Mouse (Mus musculus) kidney, adult 2 months (tissue): ENCODE measurements around the gene Smg6. TPM values are rescaled to one million over a fixed set of nuclear protein-coding genes. Genes with fewer than 3 reads are reported as not detected.

Source experiments
- DNase-seq: peaks from one replicate; pipeline ENCODE4 v3.0.0; 2021
- H3K27ac ChIP-seq: fragments of 200-500 bp; 2 replicates; pipeline ENCODE4 v1.5.1; 2012; ENCODE audit warnings: low read depth, low read length, control low read depth, inconsistent platforms; ENCODE audit not compliant: insufficient read depth
- H3K27me3 ChIP-seq: fragments of 200-500 bp; replicated peaks from 2 replicates; pipeline ENCODE4 v1.6.1; 2012; ENCODE audit warnings: mild to moderate bottlenecking, moderate library complexity, low read length, inconsistent platforms; ENCODE audit not compliant: control insufficient read depth, insufficient read depth
- H3K36me3 ChIP-seq: fragments of 200-500 bp; 2 replicates; pipeline ENCODE4 v1.6.1; 2012; ENCODE audit warnings: mild to moderate bottlenecking, moderate library complexity, low read length, inconsistent platforms; ENCODE audit not compliant: control insufficient read depth, insufficient read depth
- H3K4me1 ChIP-seq: fragments of 200-500 bp; 2 replicates; pipeline ENCODE4 v1.6.1; 2011; ENCODE audit warnings: low read length; ENCODE audit not compliant: control insufficient read depth, insufficient read depth
- H3K4me3 ChIP-seq: fragments of 200-500 bp; 2 replicates; pipeline ENCODE4 v1.5.1; 2011; ENCODE audit warnings: mild to moderate bottlenecking, low read depth, low read length, control low read depth; ENCODE audit not compliant: insufficient read depth
- CTCF ChIP-seq: fragments of 200-500 bp; conservative IDR thresholded peaks from 2 replicates; pipeline ENCODE4 v1.5.1; 2011; ENCODE audit warnings: low read depth, mild to moderate bottlenecking, control low read depth, low read length, moderate library complexity, mixed read lengths; ENCODE audit not compliant: insufficient read depth, insufficient read length
- POLR2A ChIP-seq: fragments of 200-500 bp; IDR thresholded peaks from one replicate; pipeline ENCODE4 v1.6.1; 2011; ENCODE audit warnings: low read depth, low read length, control low read depth
- WGBS: fragments of 180-500 bp; shearing (Covaris S2); methylation state at CpG from one replicate; pipeline ENCODE4 v1.1.7; 2018; 5-methylcytosine and 5-hydroxymethylcytosine counted together
- polyA plus RNA-seq: library from polyadenylated mRNA; depleted of rRNA; stranded (reverse); fragments of >200 nt; gene quantifications from 2 replicates; pipeline ENCODE4 v1.2.3, GENCODE M21; 2012

Gene Smg6
- polyA plus RNA-seq, 1 experiment: 35.2 TPM

- no peaks in the 10 kb centered on the region for H3K4me1 ChIP-seq
- no peaks in the 10 kb centered on the region for H3K27me3 ChIP-seq
- H3K4me3 ChIP-seq: no peak overlapping the region
- peak; percentile 70 for DNase-seq
- 42% methylated on average over 12 of the region's 12 CpGs for WGBS
- H3K36me3 ChIP-seq: no peaks in the 10 kb centered on the region
- no peak for TF ChIP-seq POLR2A
- TF ChIP-seq CTCF: no peak
- H3K27ac ChIP-seq: peak overlapping the region; percentile 86
Observed at GRCm38 (mm10) chr11:75012997-75013694, 87.5 kb downstream of the Smg6 start.

GRCm38 (mm10) chr11:75013764-75014695, 88.4 kb downstream of the Smg6 start:
- 83% methylated on average over 12 of the region's 12 CpGs for WGBS
- Histone ChIP-seq H3K4me1 (no peaks in the 10 kb centered on the region), H3K27ac (peak overlapping the region; percentile 7), H3K27me3 (no peaks in the 10 kb centered on the region), H3K36me3 (no peaks in the 10 kb centered on the region), H3K4me3 (no peak overlapping the region)
- DNase-seq: no peak
- TF ChIP-seq POLR2A: no peak
- TF ChIP-seq CTCF: no peak

- 78% methylated on average over 4 of the region's 4 CpGs for WGBS
Observed at GRCm38 (mm10) chr11:75014816-75015215, 89.2 kb downstream of the Smg6 start.

GRCm38 (mm10) chr11:75015453-75015871, 89.8 kb downstream of the Smg6 start:
- no peak for DNase-seq
- Histone ChIP-seq H3K36me3 (no peaks in the 10 kb centered on the region), H3K27ac (no peak overlapping the region), H3K4me3 (no peak overlapping the region), H3K4me1 (no peaks in the 10 kb centered on the region), H3K27me3 (no peaks in the 10 kb centered on the region)
- WGBS: 79% methylated on average over 7 of the region's 7 CpGs
- TF ChIP-seq CTCF: no peak
- TF ChIP-seq POLR2A: no peak

More at GRCm38 (mm10) chr11:75014816-75015215, 89.2 kb downstream of the Smg6 start:
- Histone ChIP-seq H3K27ac (peak overlapping the region; percentile 6; the same call in 1 of the 2 replicates), H3K4me1 (no peaks in the 10 kb centered on the region), H3K4me3 (no peak overlapping the region), H3K36me3 (no peaks in the 10 kb centered on the region), H3K27me3 (no peaks in the 10 kb centered on the region)
- TF ChIP-seq CTCF (no peak), POLR2A (no peak)
- DNase-seq: no peak

GRCm38 (mm10) chr11:75016309-75016860, 90.8 kb downstream of the Smg6 start:
- no peaks in the 10 kb centered on the region for H3K4me1 ChIP-seq
- WGBS: 75% methylated on average over 5 of the region's 5 CpGs

GRCm38 (mm10) chr11:75017831-75018230, 92.2 kb downstream of the Smg6 start:
- Histone ChIP-seq H3K4me1 (no peaks in the 10 kb centered on the region), H3K27ac (no peak overlapping the region), H3K4me3 (no peak overlapping the region), H3K36me3 (no peaks in the 10 kb centered on the region), H3K27me3 (no peaks in the 10 kb centered on the region)
- DNase-seq: no peak
- 84% methylated on average over 2 of the region's 2 CpGs for WGBS
- no peak for TF ChIP-seq CTCF
- TF ChIP-seq POLR2A: no peak

More at GRCm38 (mm10) chr11:75016309-75016860, 90.8 kb downstream of the Smg6 start:
- Histone ChIP-seq H3K4me3 (no peak overlapping the region), H3K36me3 (no peaks in the 10 kb centered on the region), H3K27ac (peak overlapping the region; percentile 31; the same call in 1 of the 2 replicates), H3K27me3 (no peaks in the 10 kb centered on the region)
- DNase-seq: no peak
- no peak for TF ChIP-seq CTCF
- TF ChIP-seq POLR2A: no peak
